Mouse (Mus musculus) limb, embryonic 14.5 days (tissue): ENCODE measurements around the gene Samd7. TPM values are rescaled to one million over a fixed set of nuclear protein-coding genes. Genes with fewer than 3 reads are reported as not detected.
"Not testable (repeated sequence)": the region's sequence is repeated elsewhere in the genome, so short reads cannot be mapped to it uniquely, and the experiment has no call there.

Experiments
- ATAC-seq: fragments of 200-750 bp; cut with Nextera tagmentation; 2 replicates; pipeline ENCODE4 v1.8.0; 2017; ENCODE audit warnings: low read depth, moderate number of reproducible peaks, moderate TSS enrichment; ENCODE audit not compliant: low FRiP score
- DNase-seq: peaks from one replicate; pipeline ENCODE4 v3.0.0-alpha.2; 2015; ENCODE audit warnings: low spot score
- H3K27ac ChIP-seq: fragments of 300-500 bp; sonication (generic); replicated peaks from 2 replicates; pipeline ENCODE4 v1.5.1; 2014; ENCODE audit warnings: low read depth, mild to moderate bottlenecking, low read length, moderate library complexity, mixed read lengths
- H3K27me3 ChIP-seq: fragments of 300-500 bp; sonication (generic); 2 replicates; pipeline ENCODE4 v1.6.1; 2014; ENCODE audit warnings: low read length, mixed read lengths; ENCODE audit not compliant: control insufficient read depth, insufficient read depth
- H3K36me3 ChIP-seq: fragments of 300-500 bp; sonication (generic); 2 replicates; pipeline ENCODE4 v1.6.1; 2014; ENCODE audit warnings: mild to moderate bottlenecking, low read length, moderate library complexity, mixed read lengths; ENCODE audit not compliant: control insufficient read depth, insufficient read depth
- H3K4me1 ChIP-seq: fragments of 300-500 bp; sonication (generic); 2 replicates; pipeline ENCODE4 v1.6.1; 2014; ENCODE audit warnings: antibody characterized with exemption, low read length, mixed read lengths; ENCODE audit not compliant: control insufficient read depth, insufficient read depth
- H3K4me2 ChIP-seq: fragments of 300-500 bp; sonication (generic); replicated peaks from 2 replicates; pipeline ENCODE4 v1.6.1; 2014; ENCODE audit warnings: low read depth, mild to moderate bottlenecking, low read length, moderate library complexity; ENCODE audit not compliant: severe bottlenecking
- H3K4me3 ChIP-seq: fragments of 300-500 bp; sonication (generic); replicated peaks from 2 replicates; pipeline ENCODE4 v1.5.1; 2014; ENCODE audit warnings: low read length
- H3K9ac ChIP-seq: fragments of 300-500 bp; sonication (generic); 2 replicates; pipeline ENCODE4 v1.6.1; 2014; ENCODE audit warnings: mild to moderate bottlenecking, low read depth, low read length, moderate library complexity; ENCODE audit not compliant: severe bottlenecking
- H3K9me3 ChIP-seq: fragments of 300-500 bp; sonication (generic); 2 replicates; pipeline ENCODE4 v1.6.1; 2016; ENCODE audit warnings: low read length; ENCODE audit not compliant: control insufficient read depth
- POLR2A ChIP-seq: fragments of 200-500 bp; IDR thresholded peaks from 2 replicates; pipeline ENCODE4 v1.8.0; 2012; ENCODE audit warnings: inconsistent platforms, mild to moderate bottlenecking, moderate library complexity, borderline replicate concordance; ENCODE audit not compliant: insufficient read depth, insufficient read length; ENCODE audit errors: extremely low read depth
- WGBS: fragments of 180-500 bp; shearing (Covaris S2); extraction: QIAGEN DNeasy Blood & Tissue Kit; methylation state at CpG from one replicate; pipeline ENCODE4 v1.1.7; 2014; 5-methylcytosine and 5-hydroxymethylcytosine counted together
- polyA plus RNA-seq, 2 experiments: library from polyadenylated mRNA; depleted of rRNA in 1 of 2; stranded (reverse) in 1 of 2; unstranded in 1 of 2; fragments of >200 nt; fragmentation: Nextera tagmentation in 1 of 2; extraction: Ambion mirVana in 1 of 2; gene quantifications; 2 replicates each; pipeline versions ENCODE4 v1.2.1 to v1.2.3; 2012 to 2014

Gene Samd7
- polyA plus RNA-seq (2012; rRNA removed) (not detected in 2 replicates), polyA plus RNA-seq (2014; fragmentation: Nextera tagmentation; extraction: Ambion mirVana) (not detected in 2 replicates)

GRCm38 (mm10) chr3:30746006-30746405 is at the start of gene Samd7:
TSS of gene Samd7 (plus strand) at chr3:30746293.
- H3K27me3 ChIP-seq = no peaks in the 10 kb centered on the region
- H3K27ac ChIP-seq = no peak within 1 kb of the TSS
- 73% methylated on average over 7 of the region's 7 CpGs for WGBS
- no peak for TF ChIP-seq POLR2A
- H3K36me3 ChIP-seq = no peaks in the 10 kb centered on the region
- DNase-seq (no peak), ATAC-seq (no peak)
- H3K9me3 ChIP-seq = no peaks in the 10 kb centered on the region
- H3K4me1 ChIP-seq = no peaks in the 10 kb centered on the region
- H3K4me2 ChIP-seq = no peak within 1 kb of the TSS
- H3K4me3 ChIP-seq = no peak within 1 kb of the TSS
- no peak within 1 kb of the TSS for H3K9ac ChIP-seq

- Histone ChIP-seq H3K27ac (no peak overlapping the region), H3K36me3 (no peaks in the 10 kb centered on the region), H3K9ac (no peak overlapping the region), H3K4me2 (no peak overlapping the region), H3K4me1 (0 out of 2 replicates have a peak, but pooled peaks cover 3% of the 10 kb centered on the region), H3K4me3 (no peak overlapping the region), H3K27me3 (no peaks in the 10 kb centered on the region), H3K9me3 (no peaks in the 10 kb centered on the region)
- no peak for ATAC-seq
- peak; percentile 74 for DNase-seq
- no peak for TF ChIP-seq POLR2A
- 11% methylated on average over 2 of the region's 2 CpGs for WGBS
These were observed 49.7 kb upstream of the Samd7 start for GRCm38 (mm10) chr3:30696346-30696745.

GRCm38 (mm10) chr3:30697891-30698290 is 48.2 kb upstream of the Samd7 start:
- no peak for ATAC-seq
- Histone ChIP-seq H3K27me3 (no peaks in the 10 kb centered on the region), H3K9ac (no peak overlapping the region), H3K9me3 (no peaks in the 10 kb centered on the region), H3K36me3 (no peaks in the 10 kb centered on the region), H3K4me2 (no peak overlapping the region), H3K4me1 (no peaks in the 10 kb centered on the region), H3K4me3 (no peak overlapping the region), H3K27ac (no peak overlapping the region)
- WGBS = 49% methylated on average over 4 of the region's 4 CpGs
- no peak for TF ChIP-seq POLR2A
- DNase-seq = no peak

GRCm38 (mm10) chr3:30699711-30700505 is 46.2 kb upstream of the Samd7 start, which contains the start of gene Lrrc31:
TSS of gene Lrrc31 (minus strand) at chr3:30699843.
- H3K4me3 ChIP-seq, H3K4me2 ChIP-seq, DNase-seq, H3K9me3 ChIP-seq, H3K27me3 ChIP-seq, ATAC-seq, H3K36me3 ChIP-seq, H3K9ac ChIP-seq, H3K27ac ChIP-seq, H3K4me1 ChIP-seq: not testable (repeated sequence)
- WGBS = 83% methylated on average over 6 of the region's 6 CpGs

- no peak for DNase-seq
- Histone ChIP-seq H3K9ac (no peak overlapping the region), H3K36me3 (no peaks in the 10 kb centered on the region), H3K4me2 (no peak overlapping the region), H3K27me3 (no peaks in the 10 kb centered on the region), H3K4me1 (no peaks in the 10 kb centered on the region), H3K27ac (no peak overlapping the region), H3K9me3 (no peaks in the 10 kb centered on the region), H3K4me3 (no peak overlapping the region)
- no peak for TF ChIP-seq POLR2A
- no peak for ATAC-seq
- 91% methylated on average over 3 of the region's 3 CpGs for WGBS
These were observed 40.1 kb upstream of the Samd7 start for GRCm38 (mm10) chr3:30705977-30706376.
